Mouse (Mus musculus) cortical plate, adult 2 months (tissue): Measurements from ENCODE around the gene Oxnad1.

Experiments used
- CTCF ChIP-seq: fragments of 200-500 bp; IDR thresholded peaks from 2 replicates; pipeline ENCODE4 v1.5.1; 2011; ENCODE audit warnings: mild to moderate bottlenecking, control low read depth, low read length; ENCODE audit not compliant: insufficient read depth; ENCODE audit errors: extremely low read depth
- POLR2A ChIP-seq: fragments of 200-500 bp; IDR thresholded peaks from 2 replicates; pipeline ENCODE4 v1.6.1; 2011; ENCODE audit warnings: mild to moderate bottlenecking, low read length, control low read depth; ENCODE audit not compliant: insufficient read depth; ENCODE audit errors: extremely low read depth

- TF ChIP-seq CTCF, result no peak
- TF ChIP-seq POLR2A, result no peak
These were observed 46.7 kb downstream of the Oxnad1 start for GRCm38 (mm10) chr14:32131836-32132235.
